Mouse (Mus musculus) myocyte (in vitro differentiated cells): ENCODE data around the gene Trappc3l.

Source experiments
- CEBPB ChIP-seq: IDR thresholded peaks from 2 replicates; pipeline ENCODE4 v1.6.1; 2011; ENCODE audit warnings: mild to moderate bottlenecking, moderate library complexity; ENCODE audit not compliant: poor library complexity, insufficient read depth, severe bottlenecking
- E2F4 ChIP-seq: IDR thresholded peaks from one replicate; pipeline ENCODE4 v1.6.1; 2011; ENCODE audit warnings: mild to moderate bottlenecking, control low read depth, moderate library complexity; ENCODE audit not compliant: insufficient read depth
- MAX ChIP-seq: IDR thresholded peaks from one replicate; pipeline ENCODE4 v1.6.1; 2011; ENCODE audit warnings: low read depth, mild to moderate bottlenecking, control low read depth
- MYOD1 ChIP-seq, 3 experiments: IDR thresholded peaks; one replicate each; pipeline ENCODE4 v1.6.1; 2011; ENCODE audit warnings: control low read depth in 2 of 3, low read depth in 2 of 3, mild to moderate bottlenecking in 2 of 3, moderate library complexity in 1 of 3; ENCODE audit not compliant: insufficient read length in 2 of 3, control insufficient read depth in 1 of 3
- MYOG ChIP-seq, 3 experiments: IDR thresholded peaks; one replicate each; pipeline ENCODE4 v1.6.1; 2011; ENCODE audit warnings: control low read depth in 2 of 3, low read depth in 2 of 3, mild to moderate bottlenecking in 2 of 3; ENCODE audit not compliant: insufficient read length in 2 of 3, control insufficient read depth in 1 of 3, insufficient read depth in 1 of 3
- POLR2A ChIP-seq: IDR thresholded peaks from one replicate; pipeline ENCODE4 v1.6.1; 2011; ENCODE audit warnings: low read depth, mild to moderate bottlenecking, control low read depth, moderate library complexity; ENCODE audit not compliant: insufficient read length
- POLR2AphosphoS2 ChIP-seq: IDR thresholded peaks from one replicate; pipeline ENCODE4 v1.6.1; 2011; ENCODE audit warnings: low read depth, control low read depth; ENCODE audit not compliant: insufficient read length
- REST ChIP-seq: IDR thresholded peaks from one replicate; pipeline ENCODE4 v1.6.1; 2011; ENCODE audit warnings: mild to moderate bottlenecking, control low read depth, moderate library complexity; ENCODE audit not compliant: insufficient read depth, insufficient read length
- SRF ChIP-seq: IDR thresholded peaks from one replicate; pipeline ENCODE4 v1.6.1; 2011; ENCODE audit warnings: low read depth; ENCODE audit not compliant: control insufficient read depth, insufficient read length
- TCF12 ChIP-seq: IDR thresholded peaks from one replicate; pipeline ENCODE4 v1.6.1; 2011; ENCODE audit warnings: mild to moderate bottlenecking, control low read depth; ENCODE audit not compliant: poor library complexity, insufficient read depth, severe bottlenecking
- TCF3 ChIP-seq: IDR thresholded peaks from one replicate; pipeline ENCODE4 v1.6.1; 2011; ENCODE audit warnings: low read depth, control low read depth; ENCODE audit not compliant: insufficient read length
- USF1 ChIP-seq: IDR thresholded peaks from one replicate; pipeline ENCODE4 v1.6.1; 2011; ENCODE audit warnings: low read depth, mild to moderate bottlenecking, control low read depth, moderate library complexity

DNA sequence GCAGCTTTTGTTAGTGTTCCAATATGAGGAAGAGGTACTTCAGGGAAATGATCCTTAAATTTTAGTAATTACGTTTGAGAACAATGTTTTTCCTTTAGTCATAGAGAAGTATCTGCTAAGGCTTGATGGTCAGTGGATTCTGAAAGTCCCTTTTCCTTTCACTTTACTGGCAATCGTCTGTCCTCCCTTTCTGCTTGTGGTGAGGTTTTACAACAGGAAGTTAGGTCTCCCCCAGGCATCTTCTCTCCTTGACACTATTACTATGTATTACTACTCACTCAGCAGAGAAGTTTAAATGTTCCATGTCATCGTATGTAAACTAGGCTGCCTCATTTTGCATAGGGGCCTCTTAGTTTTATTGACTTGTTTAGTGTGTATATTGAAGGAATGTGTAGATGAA, 52.1 kb downstream of the Trappc3l start:
- no peak for TF ChIP-seq POLR2A
- no peak for TF ChIP-seq TCF12
- no peak for TF ChIP-seq MYOD1 (IDR thresholded peaks at IDR 0.05; ENCODE audit: control insufficient read depth in 1 of 3, insufficient read length in 2 of 3, low read depth in 2 of 3)
- TF ChIP-seq POLR2AphosphoS2 = no peak
- TF ChIP-seq SRF = no peak
- no peak for TF ChIP-seq USF1
- TF ChIP-seq TCF3 = no peak
- TF ChIP-seq E2F4 = no peak
- TF ChIP-seq CEBPB = no peak
- no peak for TF ChIP-seq REST
- TF ChIP-seq MAX = no peak
- TF ChIP-seq MYOG (IDR thresholded peaks at IDR 0.05; ENCODE audit: control insufficient read depth in 1 of 3, insufficient read depth in 1 of 3, insufficient read length in 2 of 3, low read depth in 2 of 3) = no peak
